Mouse (Mus musculus) splenic B cell, adult 2 months (primary cell): ENCODE results near the gene Klrb1c.
"Not testable (repeated sequence)": the region's sequence is repeated elsewhere in the genome, so short reads cannot be mapped to it uniquely, and the experiment has no call there.

Experiments
- DNase-seq: peaks from one replicate; pipeline ENCODE4 v3.0.0-alpha.2; 2011; ENCODE audit warnings: low read depth, low spot score
- H3K27me3 ChIP-seq: 2 replicates; pipeline ENCODE4 v1.6.1; 2012; ENCODE audit warnings: mild to moderate bottlenecking, low read length, moderate library complexity, mixed read lengths; ENCODE audit not compliant: control insufficient read depth, poor library complexity, insufficient read depth, severe bottlenecking
- H3K36me3 ChIP-seq: 2 replicates; pipeline ENCODE4 v1.6.1; 2012; ENCODE audit warnings: mild to moderate bottlenecking, low read length, moderate library complexity, mixed read lengths; ENCODE audit not compliant: control insufficient read depth, poor library complexity, insufficient read depth, severe bottlenecking

The Klrb1c gene

DNA sequence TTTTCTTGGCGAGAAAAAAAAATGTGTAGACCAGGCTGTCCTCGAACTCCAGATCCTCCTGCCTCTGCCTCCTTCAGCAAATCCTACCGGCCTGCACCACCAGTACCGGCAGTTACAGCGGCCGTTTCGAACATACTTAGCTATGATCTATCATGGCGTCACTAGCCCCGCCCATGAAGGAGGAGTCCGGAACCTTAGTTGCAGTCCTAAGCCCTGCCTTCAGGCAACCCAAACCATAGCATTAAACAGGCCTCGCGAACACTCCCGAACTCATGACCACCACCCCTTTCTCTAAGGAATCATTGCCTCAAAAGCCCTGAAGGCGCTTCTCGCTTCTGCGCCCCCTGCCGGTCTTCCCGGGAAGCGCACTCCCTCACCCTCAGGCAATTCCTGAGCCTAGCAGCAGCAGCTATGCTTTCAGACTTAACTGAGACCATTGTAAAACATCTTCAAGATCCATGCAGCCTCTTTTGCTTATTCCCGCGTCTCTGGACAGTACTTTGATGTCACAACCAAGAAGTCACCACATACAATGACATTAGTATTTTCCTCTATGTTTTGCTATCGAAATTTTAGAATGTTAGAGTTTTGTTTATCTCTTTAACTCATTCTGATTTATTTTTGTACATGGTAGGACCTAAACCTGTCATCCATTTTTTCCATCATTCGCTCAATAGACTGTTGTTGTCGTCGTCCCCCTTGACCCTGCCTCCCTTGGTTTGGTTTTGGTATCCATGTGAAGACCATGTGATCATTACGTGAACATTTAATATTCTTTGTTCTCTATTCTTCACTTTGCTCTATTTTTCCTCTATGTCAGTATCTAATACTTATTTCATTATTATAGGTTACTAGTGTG, 14.2 kb upstream of the Klrb1c start:
- Histone ChIP-seq H3K27me3 (no peaks in the 10 kb centered on the region), H3K36me3 (no peaks in the 10 kb centered on the region)
- DNase-seq: peak; percentile 99

DNA sequence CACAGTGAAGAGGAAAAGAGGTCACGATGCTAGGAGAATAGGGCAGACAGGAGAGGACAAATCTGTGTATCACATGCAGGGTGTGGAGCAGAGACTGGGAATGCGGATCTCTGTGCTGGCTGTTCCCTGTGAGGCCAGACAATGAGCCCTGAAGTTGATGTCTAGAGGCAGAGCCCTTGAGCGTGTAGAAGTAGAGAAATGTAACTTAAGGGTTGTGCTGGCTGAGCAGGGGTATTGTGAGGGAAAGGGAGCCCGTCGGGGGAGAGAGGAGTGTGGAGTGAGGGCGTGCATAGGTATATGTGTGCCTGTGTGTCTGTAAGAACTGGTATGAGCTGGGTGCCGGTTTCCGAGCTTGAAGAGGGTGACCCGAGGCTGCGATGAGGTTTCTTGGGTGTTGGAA, 13.5 kb upstream of the Klrb1c start:
- no peak for DNase-seq
- no peaks in the 10 kb centered on the region for H3K36me3 ChIP-seq
- H3K27me3 ChIP-seq: no peaks in the 10 kb centered on the region

DNA sequence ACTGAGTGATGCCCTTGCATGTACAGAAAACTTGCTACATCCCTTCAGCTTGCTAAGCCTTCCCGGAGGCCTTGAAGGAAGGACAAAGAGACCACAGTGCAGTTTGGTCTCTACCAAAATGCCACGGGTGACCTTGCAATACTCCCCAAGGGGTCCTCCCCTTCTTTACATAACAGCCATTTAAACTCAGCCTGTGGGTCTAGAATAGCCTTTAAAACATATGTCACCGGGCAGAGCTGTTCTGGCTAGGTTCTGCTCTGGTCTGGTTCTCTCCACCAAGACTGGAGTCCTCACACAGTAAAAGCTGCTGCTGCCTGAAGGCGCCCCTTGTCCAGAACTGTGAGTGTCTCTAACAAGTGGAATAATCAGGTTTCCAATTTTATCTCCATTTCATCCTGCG, 11.7 kb upstream of the Klrb1c start:
- DNase-seq, H3K36me3 ChIP-seq, H3K27me3 ChIP-seq: not testable (repeated sequence)

DNA sequence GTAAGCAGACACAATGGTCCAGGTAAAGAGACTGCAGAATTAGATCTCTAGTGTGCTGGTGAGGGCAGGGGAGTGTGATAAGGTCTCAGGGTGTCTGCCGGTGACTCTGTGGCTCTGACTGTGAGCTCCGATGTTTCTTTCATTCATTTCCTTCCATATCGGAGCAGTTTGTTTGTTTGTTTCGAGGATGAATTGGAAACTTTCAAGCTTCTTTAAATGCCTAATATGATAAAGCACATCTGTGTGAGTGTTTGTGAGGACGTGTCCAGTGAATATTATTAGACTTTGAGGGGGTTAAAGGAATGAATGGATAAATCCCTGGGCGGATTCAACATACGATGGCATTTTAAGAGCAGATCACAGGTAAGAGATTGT, 10.9 kb upstream of the Klrb1c start:
- H3K36me3 ChIP-seq: no peaks in the 10 kb centered on the region
- DNase-seq: no peak
- no peaks in the 10 kb centered on the region for H3K27me3 ChIP-seq

DNA sequence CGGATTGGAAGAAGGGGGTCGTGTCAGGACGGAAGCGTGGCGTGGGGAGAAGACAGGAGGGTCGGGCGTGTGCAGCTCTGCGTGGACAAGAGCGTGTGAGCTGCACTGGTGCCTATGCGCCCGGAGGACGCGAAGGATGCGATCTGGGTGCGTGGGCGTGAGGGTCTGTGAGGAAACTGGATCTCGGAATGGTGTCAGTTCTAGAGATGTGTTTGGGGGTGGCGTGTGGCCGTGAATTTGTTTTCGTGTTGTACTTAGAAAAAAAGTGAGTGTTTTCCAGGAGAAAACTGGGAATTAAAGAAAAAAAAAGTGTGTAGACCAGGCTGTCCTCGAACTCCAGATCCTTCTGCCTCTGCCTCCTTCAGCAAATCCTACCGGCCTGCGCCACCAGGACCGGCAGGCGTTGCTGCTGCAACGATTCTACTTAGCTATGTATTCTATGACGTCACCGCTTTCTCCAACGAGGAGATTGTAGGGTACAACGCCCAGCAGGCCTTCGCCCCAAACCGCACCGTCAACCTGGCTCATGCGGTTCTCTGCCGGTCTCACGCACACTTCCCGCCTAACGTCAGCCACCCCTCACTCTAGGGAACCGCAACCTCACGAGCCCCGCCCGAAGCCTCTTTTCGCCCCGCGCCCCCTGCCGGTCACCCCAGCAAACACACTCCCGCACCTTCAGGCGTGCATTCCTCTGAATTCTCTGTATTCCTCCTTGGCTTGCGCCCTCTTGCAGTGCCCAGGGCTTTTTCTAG, 10.3 kb upstream of the Klrb1c start:
- H3K36me3 ChIP-seq, H3K27me3 ChIP-seq: not testable (repeated sequence)
- DNase-seq: peak; percentile 95

DNA sequence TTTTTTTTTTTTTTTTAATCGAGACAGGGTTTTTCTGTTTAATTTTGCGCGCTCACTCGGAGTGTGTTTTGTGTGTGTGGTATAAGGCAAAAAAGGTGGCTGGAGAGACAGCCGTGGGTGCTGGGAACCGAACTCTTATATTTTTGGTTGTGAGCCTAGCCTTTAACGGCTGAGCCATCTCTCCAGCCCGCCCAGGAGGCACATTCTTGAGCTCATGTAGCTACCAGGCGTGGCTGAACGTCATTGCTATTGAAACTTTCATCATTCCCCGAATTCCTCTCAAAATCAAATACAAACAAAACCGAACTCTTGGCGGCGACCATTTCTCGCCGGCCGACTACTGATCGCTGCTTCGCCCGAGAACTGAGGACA, 9.7 kb upstream of the Klrb1c start:
- DNase-seq: peak; percentile 90
- not testable (repeated sequence) for H3K36me3 ChIP-seq, H3K27me3 ChIP-seq

DNA sequence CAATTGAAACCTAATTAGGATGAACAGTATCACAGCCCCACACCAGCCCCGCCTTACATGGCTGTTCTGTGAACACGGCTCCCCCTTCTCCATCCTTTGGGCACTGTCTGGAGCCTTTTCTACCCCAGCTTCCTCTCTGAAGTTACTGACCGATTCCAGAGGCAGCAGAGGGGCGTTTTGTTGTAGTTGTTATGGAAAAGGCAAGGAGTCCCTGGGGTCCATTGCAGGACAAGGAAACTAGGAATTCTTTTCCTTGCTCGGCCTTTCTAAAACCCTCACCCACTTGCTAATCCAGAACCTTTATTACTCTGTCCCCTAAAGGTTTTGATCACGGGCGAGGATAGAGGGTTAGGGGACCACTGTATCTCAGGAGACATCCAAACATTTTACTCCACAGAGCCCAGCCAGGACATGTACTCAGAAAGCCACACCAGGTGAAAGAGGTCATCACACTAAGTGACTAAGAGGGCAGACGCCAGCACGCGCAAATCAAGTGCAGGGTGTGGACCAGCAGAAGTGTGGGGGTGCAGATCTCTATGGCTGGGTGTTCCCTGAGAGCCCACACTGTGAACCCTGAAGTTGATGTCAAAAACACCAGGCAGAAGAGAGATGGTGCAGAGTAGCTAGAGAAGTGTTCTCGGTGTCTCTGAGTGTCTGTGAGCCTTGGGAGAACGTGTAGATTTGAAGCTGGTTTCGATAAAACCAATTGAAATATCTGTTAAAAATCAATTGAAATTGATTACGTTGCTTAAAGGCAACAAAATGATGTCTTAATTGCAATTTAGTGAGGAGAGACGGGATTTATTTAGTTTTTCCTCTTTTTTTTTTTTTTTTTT, 9.1 kb upstream of the Klrb1c start:
- DNase-seq: peak; percentile 53
- H3K27me3 ChIP-seq: no peaks in the 10 kb centered on the region
- no peaks in the 10 kb centered on the region for H3K36me3 ChIP-seq

DNA sequence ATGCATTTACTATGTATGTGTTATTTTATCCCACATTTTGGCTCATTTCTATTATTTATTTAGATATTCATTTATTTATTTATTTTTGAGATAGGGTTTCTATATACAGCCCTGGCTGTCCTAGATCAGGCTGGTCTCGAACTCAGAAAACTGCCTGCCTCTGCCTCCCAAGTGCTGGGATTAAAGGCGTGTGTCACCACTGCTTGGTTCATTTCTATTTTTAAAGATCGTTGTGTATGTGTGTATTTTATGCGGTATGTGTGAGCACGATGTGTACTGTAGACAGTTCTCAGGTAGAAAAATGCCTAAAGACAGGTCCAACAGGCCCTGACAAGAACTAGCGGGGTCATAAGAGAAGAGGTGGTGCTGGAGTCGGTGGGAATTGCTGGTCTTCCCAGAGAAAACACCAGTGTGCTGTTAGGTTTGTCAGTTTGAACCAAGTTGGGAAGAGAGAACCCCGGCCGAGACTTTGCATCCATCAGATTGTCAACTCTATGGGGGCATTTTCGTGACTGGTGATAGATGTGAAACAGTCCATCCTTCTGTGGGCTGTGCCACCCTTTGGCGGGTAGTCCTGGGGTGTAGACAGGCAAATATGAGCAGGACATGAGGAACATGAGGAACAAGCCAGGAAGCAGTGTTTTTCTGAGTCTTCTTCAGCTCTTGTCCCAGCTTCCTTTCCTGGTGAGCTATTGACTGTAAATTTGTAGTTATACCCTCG, 8.3 kb upstream of the Klrb1c start:
- H3K36me3 ChIP-seq: no peaks in the 10 kb centered on the region
- no peak for DNase-seq
- no peaks in the 10 kb centered on the region for H3K27me3 ChIP-seq

DNA sequence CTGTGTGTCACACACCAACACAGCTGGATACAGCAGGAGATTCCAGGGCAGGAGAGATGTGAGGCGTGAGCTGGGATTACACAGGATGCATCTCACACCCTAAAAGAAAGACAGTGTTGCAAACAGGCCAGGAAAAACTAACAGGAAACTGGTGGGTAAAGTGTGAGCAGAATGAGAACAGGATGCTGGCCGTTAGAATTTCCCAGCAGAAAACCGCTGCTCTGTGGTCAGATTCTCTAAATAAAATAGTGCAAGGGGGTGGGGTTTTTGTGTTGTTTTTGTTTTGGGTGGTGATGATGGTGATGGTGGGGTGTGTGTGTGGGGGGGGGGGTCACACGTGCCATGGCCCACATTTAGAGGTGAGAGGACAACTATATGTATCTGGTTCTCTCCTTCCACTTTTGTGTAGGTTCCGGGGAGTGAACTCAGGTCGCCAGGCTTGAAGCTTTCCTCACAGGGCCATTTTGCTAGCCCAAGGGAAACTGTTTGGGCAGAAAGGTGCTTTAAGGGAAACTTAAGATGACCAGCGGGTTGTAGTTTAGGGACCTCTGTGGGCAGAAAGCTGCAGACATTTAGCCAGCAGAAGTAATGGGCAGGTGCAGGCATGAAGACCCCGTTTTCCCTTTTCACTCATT, 7.4 kb upstream of the Klrb1c start:
- no peaks in the 10 kb centered on the region for H3K27me3 ChIP-seq
- DNase-seq: no peak
- H3K36me3 ChIP-seq: no peaks in the 10 kb centered on the region

DNA sequence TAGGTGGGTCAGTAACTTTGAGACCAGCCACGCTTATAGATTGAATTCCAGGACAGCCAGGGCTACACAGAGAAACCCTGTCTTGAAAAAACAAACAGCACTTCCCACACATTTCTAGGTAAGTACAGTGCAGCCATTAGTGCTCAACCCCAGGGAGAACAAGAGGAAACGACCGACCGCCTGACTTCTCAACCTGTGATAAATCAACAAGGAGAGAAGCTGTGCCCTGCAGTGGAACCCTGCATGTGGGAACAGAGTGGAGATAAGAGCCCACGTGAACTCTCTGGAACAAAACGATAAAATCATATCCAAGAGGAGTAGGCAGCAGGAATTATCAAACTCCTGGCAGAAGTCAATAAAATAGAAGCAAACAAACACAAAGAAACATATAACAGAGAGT, 4.7 kb upstream of the Klrb1c start:
- Histone ChIP-seq H3K27me3 (no peaks in the 10 kb centered on the region), H3K36me3 (no peaks in the 10 kb centered on the region)
- no peak for DNase-seq

DNA sequence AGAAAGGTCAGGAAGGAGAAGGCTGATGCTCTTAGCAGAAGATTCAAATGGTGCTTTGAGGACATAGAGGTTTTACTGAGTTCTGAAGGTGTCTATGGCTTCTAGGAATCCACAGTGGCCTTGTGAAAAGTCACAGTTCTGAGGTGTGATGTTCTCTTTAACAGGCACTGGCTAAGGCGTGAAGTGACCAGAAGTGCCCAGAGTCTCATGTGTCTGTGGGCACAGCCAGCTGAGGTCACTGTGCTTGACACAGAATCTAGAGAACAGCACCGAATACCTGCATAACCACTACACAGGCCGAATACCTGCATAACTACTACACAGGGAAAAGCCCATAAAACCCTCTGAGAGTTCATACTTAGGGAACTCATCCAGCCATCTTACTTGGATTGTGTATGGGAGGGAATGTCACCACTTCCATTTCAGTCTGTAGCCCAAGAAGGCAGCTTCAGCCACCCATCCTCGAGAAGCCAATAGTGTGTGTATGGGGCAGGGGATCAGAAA, 1.5 kb upstream of the Klrb1c start:
- H3K36me3 ChIP-seq, H3K27me3 ChIP-seq, DNase-seq: not testable (repeated sequence)

DNA sequence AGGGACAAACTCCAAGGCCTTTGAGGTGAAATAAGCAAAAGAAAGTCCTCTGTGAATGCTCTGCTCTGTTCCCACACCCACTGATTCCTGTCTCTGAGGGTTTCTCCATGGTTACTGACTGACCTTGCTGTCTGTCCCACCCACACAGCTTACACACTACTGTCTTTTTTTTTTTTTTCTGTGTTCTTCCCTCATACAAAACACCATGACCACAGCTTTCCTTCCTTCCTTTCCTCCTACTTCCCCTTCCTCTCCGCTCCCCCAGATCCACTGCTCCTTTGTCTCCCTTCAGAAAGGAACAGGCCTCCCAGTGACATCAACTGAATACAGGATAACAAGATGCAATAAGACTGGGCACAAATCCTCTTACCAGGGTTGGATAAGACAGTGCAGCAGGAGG, 498 bp downstream of the Klrb1c start:
- Histone ChIP-seq H3K36me3 (no peaks in the 10 kb centered on the region), H3K27me3 (no peaks in the 10 kb centered on the region)
- DNase-seq: no peak

DNA sequence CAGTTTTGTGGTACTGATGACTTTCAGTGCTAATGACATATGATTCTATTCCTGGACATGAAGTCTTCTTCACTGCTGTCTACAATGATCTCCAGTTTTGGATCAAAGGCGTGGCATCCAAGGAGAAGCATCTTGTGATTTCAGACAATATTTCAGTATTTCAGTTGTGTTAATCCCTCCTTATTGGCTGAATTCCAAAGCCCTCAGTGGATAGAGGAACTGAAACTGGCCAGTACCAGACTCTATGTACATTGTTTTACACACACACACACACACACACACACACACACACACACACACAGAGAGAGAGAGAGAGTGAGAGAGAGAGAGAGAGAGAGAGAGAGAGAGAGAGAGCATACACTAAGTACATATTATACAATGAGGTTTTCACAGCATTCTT, 2.6 kb downstream of the Klrb1c start:
- not testable (repeated sequence) for H3K27me3 ChIP-seq, H3K36me3 ChIP-seq
- peak; percentile 84 for DNase-seq
